Mouse (Mus musculus) embryonic facial prominence, embryonic 14.5 days (tissue): ENCODE measurements at regions not wholly inside any gene's neighbourhood (a gene's known extent, or its start where the extent isn't known, plus 50 kb on each side); places are given as distances from the start of the nearest gene placed in this dataset.

Experiments used
- ATAC-seq: fragments of 200-750 bp; cut with Nextera tagmentation; 2 replicates; pipeline ENCODE4 v1.8.0; 2017; ENCODE audit warnings: low read depth, moderate number of reproducible peaks, moderate TSS enrichment
- DNase-seq: peaks from one replicate; pipeline ENCODE4 v3.0.0-alpha.2; 2015; ENCODE audit warnings: low spot score
- H3K27ac ChIP-seq: fragments of 300-500 bp; sonication (generic); replicated peaks from 2 replicates; pipeline ENCODE4 v1.5.1; 2014; ENCODE audit warnings: low read depth, mild to moderate bottlenecking, low read length, moderate library complexity
- H3K27me3 ChIP-seq: fragments of 300-500 bp; sonication (generic); replicated peaks from 2 replicates; pipeline ENCODE4 v1.6.1; 2014; ENCODE audit warnings: low read length; ENCODE audit not compliant: control insufficient read depth, insufficient read depth
- H3K36me3 ChIP-seq: fragments of 300-500 bp; sonication (generic); 2 replicates; pipeline ENCODE4 v1.6.1; 2014; ENCODE audit warnings: low read length, mixed read lengths; ENCODE audit not compliant: control insufficient read depth, insufficient read depth
- H3K4me1 ChIP-seq: fragments of 300-500 bp; sonication (generic); 2 replicates; pipeline ENCODE4 v1.6.1; 2014; ENCODE audit warnings: antibody characterized with exemption, low read length; ENCODE audit not compliant: control insufficient read depth, insufficient read depth
- H3K4me2 ChIP-seq: fragments of 300-500 bp; sonication (generic); 2 replicates; pipeline ENCODE4 v1.6.1; 2014; ENCODE audit warnings: low read depth, mild to moderate bottlenecking, low read length, moderate library complexity, mixed read lengths
- H3K4me3 ChIP-seq: fragments of 300-500 bp; sonication (generic); 2 replicates; pipeline ENCODE4 v1.5.1; 2014; ENCODE audit warnings: low read depth, mild to moderate bottlenecking, low read length
- H3K9ac ChIP-seq: fragments of 300-500 bp; sonication (generic); 2 replicates; pipeline ENCODE4 v1.6.1; 2014; ENCODE audit warnings: low read depth, mild to moderate bottlenecking, low read length, moderate library complexity, mixed read lengths
- H3K9me3 ChIP-seq: fragments of 300-500 bp; sonication (generic); 2 replicates; pipeline ENCODE4 v1.6.1; 2016; ENCODE audit warnings: low read length; ENCODE audit not compliant: control insufficient read depth
- WGBS: fragments of 180-500 bp; shearing (Covaris S2); extraction: QIAGEN DNeasy Blood & Tissue Kit; methylation state at CpG from one replicate; pipeline ENCODE4 v1.1.7; 2014; 5-methylcytosine and 5-hydroxymethylcytosine counted together

DNA sequence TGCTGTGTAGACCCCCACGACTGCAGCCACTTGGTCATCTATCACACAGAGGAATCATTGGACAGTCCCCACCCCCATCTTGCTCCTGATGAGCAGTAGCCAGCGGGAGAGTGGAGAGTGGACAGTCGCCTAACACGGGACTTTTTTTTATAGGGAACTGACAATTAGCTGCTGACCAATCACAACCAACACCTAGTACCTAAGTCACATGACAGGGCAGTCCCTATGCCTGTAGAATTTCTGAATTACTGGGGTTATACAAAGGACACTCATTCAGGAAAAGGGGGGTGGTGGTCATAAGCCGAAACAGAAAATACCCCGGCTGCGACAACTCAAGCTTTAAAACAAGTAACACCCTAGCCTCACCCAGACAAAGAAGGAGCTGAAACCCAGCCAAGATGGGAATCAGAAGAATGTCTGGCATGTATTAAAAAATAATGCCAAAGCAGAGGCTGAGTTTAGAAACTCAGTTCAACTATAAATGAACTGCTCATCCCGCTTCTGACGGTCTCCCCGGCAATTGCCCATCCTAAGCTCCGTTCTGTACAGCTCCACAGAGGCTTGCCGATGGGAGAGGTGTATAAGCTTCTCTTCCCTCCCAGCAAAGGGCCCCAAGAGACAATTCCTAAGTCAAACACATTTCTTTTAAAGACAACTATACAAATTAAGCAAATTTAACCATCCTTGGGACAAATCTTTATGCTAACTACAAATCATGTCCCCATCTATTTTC lies 313.8 kb downstream of the Tex13c3 start:
- Histone ChIP-seq H3K9me3 (no peaks in the 10 kb centered on the region), H3K9ac (peak overlapping the region; percentile 19; the same call in 1 of the 2 replicates), H3K4me3 (peak overlapping the region; percentile 24), H3K4me2 (peak overlapping the region; percentile 47), H3K36me3 (no peaks in the 10 kb centered on the region), H3K4me1 (no peaks in the 10 kb centered on the region), H3K27me3 (no peaks in the 10 kb centered on the region), H3K27ac (peak overlapping the region; percentile 39; the same call in 1 of the 2 replicates)
- WGBS, result 52% methylated on average over 12 of the region's 12 CpGs
- peak; percentile 44; the same call in 1 of the 2 replicates for ATAC-seq
- peak; percentile 46 for DNase-seq

DNA sequence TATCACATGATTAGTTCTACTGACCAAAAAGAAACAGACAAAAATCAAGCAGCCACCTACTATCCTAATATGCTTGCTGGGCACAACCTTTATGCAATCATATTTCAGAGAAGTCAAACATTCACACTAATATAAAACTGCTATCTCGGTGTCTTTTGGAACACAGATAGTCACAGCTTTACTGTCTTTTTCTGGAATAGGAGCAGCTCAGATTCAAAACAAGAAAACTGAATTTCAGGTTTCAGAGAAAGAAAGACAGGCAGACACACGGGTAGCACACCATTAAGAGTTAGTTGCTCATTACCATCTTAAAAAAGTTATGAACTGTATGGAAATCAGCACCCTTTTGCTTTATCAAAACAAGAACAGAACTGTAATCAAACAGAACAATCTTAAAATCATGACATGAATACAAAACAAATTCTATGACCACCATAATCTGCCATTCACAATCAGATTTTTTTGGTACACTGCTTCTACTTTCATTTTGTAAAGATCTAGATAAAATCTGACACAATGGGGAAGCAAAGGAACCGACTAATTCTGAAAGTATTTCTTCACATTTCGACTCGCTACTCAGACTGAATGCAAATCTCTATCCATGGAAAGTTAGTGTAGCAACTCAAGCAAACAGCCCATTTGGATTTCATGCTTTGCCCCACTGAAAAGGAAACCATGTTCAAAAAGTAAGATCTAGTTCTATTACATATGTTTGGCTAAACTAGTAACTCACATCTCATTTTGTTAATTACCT lies 315.1 kb downstream of the Tex13c3 start:
- Histone ChIP-seq H3K4me1 (no peaks in the 10 kb centered on the region), H3K4me2 (peak overlapping the region; percentile 47), H3K27me3 (no peaks in the 10 kb centered on the region), H3K36me3 (no peaks in the 10 kb centered on the region), H3K4me3 (peak overlapping the region; percentile 24; the same call in 1 of the 2 replicates), H3K9me3 (no peaks in the 10 kb centered on the region), H3K9ac (no peak overlapping the region), H3K27ac (no peak overlapping the region)
- DNase-seq, result no peak
- 64% methylated on average over 5 of the region's 5 CpGs for WGBS
- ATAC-seq, result no peak

DNA sequence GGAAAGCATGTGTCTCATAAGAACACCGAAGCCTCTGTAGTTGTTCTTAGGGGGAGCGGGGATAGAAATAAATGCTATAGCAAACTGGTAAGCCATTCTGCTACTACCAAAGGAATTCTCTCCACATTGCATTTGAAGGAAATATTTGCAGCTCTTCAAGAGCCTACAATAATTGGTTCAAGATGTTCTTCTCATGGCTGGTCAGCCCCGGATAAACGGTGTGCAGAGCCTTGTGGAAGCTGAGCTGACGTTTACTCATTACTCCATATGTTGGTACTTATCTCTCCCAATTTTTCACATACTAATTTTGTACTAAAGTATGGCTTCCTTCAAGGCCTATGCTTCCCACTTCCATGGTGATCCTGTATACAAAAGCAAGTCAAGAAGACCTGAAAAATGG lies 317.0 kb downstream of the Tex13c3 start:
- no peak overlapping the region for H3K4me2 ChIP-seq
- no peak overlapping the region for H3K27ac ChIP-seq
- H3K36me3 ChIP-seq, result no peaks in the 10 kb centered on the region
- no peak overlapping the region for H3K9ac ChIP-seq
- H3K4me3 ChIP-seq, result no peak overlapping the region
- WGBS, result 48% methylated on average over 5 of the region's 5 CpGs
- ATAC-seq (no peak), DNase-seq (no peak)
- no peaks in the 10 kb centered on the region for H3K9me3 ChIP-seq
- no peaks in the 10 kb centered on the region for H3K27me3 ChIP-seq
- no peaks in the 10 kb centered on the region for H3K4me1 ChIP-seq

DNA sequence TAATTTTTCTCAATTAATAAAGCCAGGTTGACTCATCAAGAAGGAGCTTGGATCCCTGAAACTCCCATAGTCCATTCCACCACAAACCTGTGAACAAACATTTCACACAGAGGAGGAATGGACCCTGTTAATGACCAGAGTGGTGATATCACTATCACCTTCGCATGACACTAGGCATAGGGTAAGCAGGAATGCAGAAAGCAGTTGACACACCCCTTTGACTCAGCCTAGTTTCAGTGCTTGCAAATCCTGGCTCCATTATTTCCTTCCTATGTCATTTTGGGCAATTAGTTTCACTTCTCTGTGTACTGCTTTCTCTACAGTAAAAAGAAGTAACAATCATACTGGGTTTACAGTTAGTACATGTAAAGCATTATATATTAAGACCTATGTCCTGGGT lies 318.2 kb downstream of the Tex13c3 start:
- Histone ChIP-seq H3K4me3 (no peak overlapping the region), H3K27me3 (no peaks in the 10 kb centered on the region), H3K9ac (no peak overlapping the region), H3K27ac (no peak overlapping the region), H3K4me1 (no peaks in the 10 kb centered on the region), H3K9me3 (no peaks in the 10 kb centered on the region), H3K4me2 (no peak overlapping the region), H3K36me3 (no peaks in the 10 kb centered on the region)
- ATAC-seq (no peak), DNase-seq (no peak)
- WGBS, result 58% methylated on average over 1 of the region's 1 CpGs

DNA sequence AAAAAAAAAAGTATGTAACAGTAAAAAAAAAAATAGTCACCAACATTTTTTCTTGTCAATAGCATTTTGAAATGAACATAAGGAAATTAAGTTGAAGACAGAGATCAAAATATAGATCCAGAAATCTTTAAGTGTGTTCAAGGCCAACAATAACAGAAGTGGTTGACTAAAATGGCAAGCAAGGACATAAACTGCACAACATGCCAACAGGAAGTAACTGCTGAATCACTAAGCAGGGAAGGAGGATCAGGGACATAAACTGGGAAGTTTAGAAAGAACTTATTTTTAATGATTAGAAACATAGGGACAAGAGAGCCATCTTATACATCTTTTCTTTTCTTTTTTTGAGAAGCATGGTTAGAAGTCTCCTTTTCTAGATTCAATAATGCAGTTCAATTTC lies 318.8 kb downstream of the Tex13c3 start:
- ATAC-seq, result no peak

DNA sequence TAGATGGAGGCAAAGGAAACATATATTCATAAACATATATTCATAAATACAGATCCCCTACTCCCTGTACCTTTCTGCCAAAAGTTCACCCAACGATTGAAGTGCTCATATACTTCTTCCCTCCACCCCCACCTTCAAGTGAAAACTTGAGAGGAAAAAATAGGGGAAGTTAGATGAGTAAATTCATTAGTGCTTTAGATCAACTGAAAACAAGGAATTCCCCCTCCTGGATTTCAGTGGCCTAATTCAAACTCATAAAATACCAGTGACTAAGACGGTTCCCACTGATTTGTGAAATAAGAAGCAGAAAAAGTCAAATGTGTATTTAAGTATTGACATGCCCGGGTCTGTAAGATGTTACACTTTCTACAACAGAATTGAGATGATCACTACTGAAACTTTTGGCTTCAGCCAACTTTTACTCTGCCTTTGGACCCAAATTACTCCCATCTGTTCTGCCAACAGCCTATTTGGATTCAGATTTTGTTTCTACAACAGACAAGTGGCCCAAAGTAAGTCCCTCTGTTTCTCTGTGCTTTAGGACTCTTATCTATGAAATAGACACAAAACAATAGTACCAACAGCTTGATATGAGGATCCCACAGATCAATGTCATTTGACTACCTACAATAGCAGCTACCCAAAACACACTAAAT lies 320.7 kb downstream of the Tex13c3 start:
- Histone ChIP-seq H3K9me3 (no peaks in the 10 kb centered on the region), H3K36me3 (no peaks in the 10 kb centered on the region), H3K4me2 (no peak overlapping the region), H3K4me1 (no peaks in the 10 kb centered on the region), H3K27me3 (no peaks in the 10 kb centered on the region), H3K27ac (no peak overlapping the region), H3K4me3 (no peak overlapping the region), H3K9ac (no peak overlapping the region)
- ATAC-seq, result no peak
- 56% methylated on average over 3 of the region's 3 CpGs for WGBS
- no peak for DNase-seq

More for the DNA sequence above, 318.8 kb downstream of the Tex13c3 start:
- H3K9ac ChIP-seq, result no peak overlapping the region
- no peak overlapping the region for H3K4me3 ChIP-seq
- no peaks in the 10 kb centered on the region for H3K4me1 ChIP-seq
- no peaks in the 10 kb centered on the region for H3K27me3 ChIP-seq
- no peaks in the 10 kb centered on the region for H3K9me3 ChIP-seq
- no peaks in the 10 kb centered on the region for H3K36me3 ChIP-seq
- no peak for DNase-seq
- no peak overlapping the region for H3K27ac ChIP-seq
- no peak overlapping the region for H3K4me2 ChIP-seq

DNA sequence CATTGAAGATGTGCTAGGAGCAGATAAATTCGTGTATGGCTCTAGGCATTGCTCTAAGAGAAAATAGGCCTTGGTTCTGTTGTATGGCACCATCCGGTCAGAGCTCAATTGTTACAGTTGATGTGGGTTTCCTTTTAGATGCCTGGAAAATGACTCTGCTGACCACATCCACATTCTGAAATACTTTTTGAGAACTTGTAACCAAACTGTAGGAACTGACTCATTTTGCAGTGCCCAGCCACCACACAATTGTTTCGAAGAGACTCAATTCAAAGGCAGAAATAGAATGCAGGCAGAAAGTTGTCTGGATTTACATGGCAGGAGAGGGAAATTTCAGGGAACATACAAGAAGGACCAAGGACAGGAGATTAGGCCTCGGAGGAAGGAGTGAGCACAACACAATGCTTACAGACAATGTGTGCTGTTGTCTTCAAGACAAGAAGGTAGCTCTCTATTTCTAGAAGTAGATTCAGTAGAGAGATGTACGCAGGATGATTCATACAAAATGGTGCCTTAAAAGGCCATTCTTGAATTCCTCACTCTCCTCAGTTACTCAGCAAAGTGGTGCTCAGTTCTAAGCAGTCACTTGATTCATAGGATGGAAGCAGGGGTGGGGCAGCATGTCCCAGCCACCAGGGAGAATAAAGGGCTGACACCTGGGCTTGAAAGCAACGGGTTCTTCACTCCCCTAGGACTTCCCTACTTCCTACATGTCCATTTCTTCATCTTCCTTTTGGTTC lies 323.5 kb downstream of the Tex13c3 start:
- Histone ChIP-seq H3K4me3 (no peak overlapping the region), H3K4me1 (no peaks in the 10 kb centered on the region), H3K36me3 (no peaks in the 10 kb centered on the region), H3K27me3 (no peaks in the 10 kb centered on the region), H3K27ac (no peak overlapping the region), H3K9ac (no peak overlapping the region), H3K4me2 (no peak overlapping the region), H3K9me3 (no peaks in the 10 kb centered on the region)
- ATAC-seq, result no peak
- no peak for DNase-seq
- 76% methylated on average over 6 of the region's 6 CpGs for WGBS

DNA sequence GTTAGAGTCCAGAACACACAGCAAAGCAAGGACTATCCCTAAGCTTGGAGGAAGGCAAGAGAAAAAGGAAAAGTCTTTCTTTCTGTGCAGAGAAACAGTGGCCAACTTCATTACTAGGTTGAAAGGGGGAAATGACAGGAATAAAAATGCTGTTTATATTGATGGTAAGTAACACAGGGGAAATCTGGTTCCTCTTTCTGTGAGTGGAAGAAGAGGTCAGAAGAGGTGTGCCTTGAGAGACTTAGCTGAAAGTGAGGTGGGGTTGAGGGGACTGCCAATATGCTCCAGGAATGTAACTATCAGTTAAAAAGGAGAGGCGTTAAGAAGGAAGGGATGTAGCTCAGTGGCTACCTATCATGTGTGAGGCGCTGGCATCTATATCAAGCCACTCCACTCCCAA lies 327.5 kb downstream of the Tex13c3 start:
- H3K9me3 ChIP-seq, result no peaks in the 10 kb centered on the region
- 82% methylated on average over 2 of the region's 2 CpGs for WGBS
- no peak overlapping the region for H3K27ac ChIP-seq
- ATAC-seq (no peak), DNase-seq (no peak)
- no peaks in the 10 kb centered on the region for H3K27me3 ChIP-seq
- H3K4me1 ChIP-seq, result no peaks in the 10 kb centered on the region
- H3K9ac ChIP-seq, result no peak overlapping the region
- H3K4me2 ChIP-seq, result no peak overlapping the region
- H3K36me3 ChIP-seq, result no peaks in the 10 kb centered on the region
- no peak overlapping the region for H3K4me3 ChIP-seq
